Mouse (Mus musculus) heart, postnatal 0 days (tissue): Measurements from ENCODE around the gene Klhl18.

Experiments
- CTCF ChIP-seq: IDR thresholded peaks from 2 replicates; pipeline ENCODE4 v1.5.1; 2016; ENCODE audit warnings: antibody characterized with exemption, control low read depth, low read depth
- EP300 ChIP-seq: IDR thresholded peaks from 2 replicates; pipeline ENCODE4 v1.6.1; 2016; ENCODE audit warnings: antibody characterized with exemption, low read depth

DNA sequence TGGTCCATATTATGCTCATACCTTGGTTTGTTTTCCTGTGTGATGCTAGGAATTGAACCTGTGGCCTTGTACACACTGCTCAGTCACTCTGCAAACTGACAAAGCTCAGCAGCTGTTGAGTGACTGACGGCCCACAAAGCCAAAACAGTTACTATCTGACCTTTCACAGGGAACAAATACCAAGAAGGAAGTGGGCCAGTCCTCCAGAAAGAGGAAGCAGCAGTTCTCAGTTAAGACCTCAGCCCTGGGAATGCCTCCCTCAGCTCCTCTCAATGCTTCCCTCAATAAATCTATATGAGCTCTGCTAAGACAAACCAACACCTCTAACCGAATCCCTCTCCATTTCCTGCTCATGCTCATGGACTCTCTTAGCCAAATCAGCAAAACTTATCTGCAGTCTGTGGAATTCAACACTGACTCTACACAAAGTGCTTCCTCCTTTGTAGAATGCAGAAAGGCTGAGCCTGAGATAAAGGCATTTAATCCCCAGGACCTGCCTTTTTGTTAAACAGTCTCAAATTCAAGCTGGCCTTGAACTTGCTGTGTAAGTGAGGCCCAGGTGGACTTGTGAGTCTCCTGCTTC is 17.3 kb downstream of the Klhl18 start:
- no peak for TF ChIP-seq CTCF
- TF ChIP-seq EP300 = no peak
